Mouse (Mus musculus) c-Kit-positive CD71-negative TER-119-negative erythroid progenitor cells, embryonic 14.5 days (primary cell): ENCODE results near the gene Calcoco1.

Source experiments
- DNase-seq: peaks from one replicate; pipeline ENCODE4 v3.0.0-alpha.2; 2013; ENCODE audit warnings: low read depth

Gene Calcoco1

GRCm38 (mm10) chr15:102721980-102722475 is at the start of gene Calcoco1:
Calcoco1 (minus strand) TSS chr15:102722178.
- peak; percentile 93 for DNase-seq

DNA sequence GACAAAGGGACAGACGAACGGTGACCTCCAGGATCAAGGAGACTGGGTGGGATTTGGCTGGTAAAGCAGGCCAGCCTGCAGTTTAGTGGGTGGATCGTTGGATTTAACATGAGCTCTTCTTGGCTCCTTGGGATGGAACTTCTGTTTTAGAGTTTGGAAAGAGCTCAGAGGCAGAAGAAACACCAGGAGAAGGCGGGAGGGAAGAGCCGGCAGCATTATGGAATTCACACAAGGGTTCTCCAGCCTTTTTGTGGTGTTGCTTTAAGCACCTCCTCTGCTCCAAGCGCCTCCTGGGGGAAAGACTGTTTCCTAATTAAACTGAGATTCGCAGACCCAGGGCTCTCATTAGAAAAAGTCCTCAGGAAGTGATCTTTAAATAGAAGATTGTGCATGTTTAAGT is 48.9 kb upstream of the Calcoco1 start:
- no peak for DNase-seq

GRCm38 (mm10) chr15:102765207-102765606 is 43.2 kb upstream of the Calcoco1 start:
- DNase-seq, result no peak

DNA sequence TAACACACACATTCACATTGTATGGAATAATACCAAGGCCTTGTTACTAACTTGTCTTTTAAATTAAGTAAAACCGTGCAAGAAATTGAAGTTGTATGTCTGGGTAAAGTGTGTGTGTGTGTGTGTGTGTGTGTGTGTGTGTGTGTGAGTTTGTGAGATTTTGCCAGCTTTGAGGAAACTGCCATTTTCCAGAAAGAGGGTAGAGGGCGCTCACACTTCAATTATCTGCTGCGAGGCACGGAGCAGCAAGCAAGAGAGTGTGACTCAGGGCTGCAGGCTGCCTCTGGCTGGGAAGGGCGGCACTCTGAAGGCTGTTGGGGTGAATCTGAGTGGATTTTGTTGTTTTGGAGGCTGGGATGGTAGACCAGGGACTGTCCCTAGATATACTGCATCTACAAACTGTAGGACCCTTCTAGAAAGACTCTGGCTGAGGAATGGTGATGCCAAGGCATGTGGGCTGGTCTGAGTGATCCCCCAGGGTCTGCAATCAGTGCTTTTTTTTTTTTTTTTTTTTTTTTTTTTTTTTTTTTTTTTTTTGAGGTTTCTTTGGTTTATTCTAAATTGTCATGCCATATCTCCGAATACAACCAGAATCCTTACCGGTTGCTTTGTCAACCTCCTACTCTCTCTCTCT is 39.9 kb upstream of the Calcoco1 start:
- DNase-seq, result no peak

DNA sequence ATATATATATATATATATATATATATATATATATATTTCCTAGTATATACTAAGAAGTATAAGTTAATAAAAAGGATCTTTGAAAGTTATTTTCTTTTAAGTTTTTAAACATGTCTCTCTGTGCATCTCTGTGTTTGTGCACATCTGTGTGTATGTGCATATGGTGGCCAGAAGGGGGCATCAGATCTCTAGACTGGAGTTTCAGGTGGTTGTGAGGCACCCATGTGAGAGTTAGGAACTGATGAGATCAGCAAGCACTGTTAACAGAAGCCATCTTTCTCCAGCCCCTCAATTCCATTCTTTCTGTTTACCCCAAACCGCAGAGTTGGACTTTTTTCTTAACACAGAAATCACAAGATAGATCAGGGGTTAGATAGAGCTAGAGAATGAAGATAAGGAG is 35.7 kb upstream of the Calcoco1 start:
- DNase-seq, result no peak

DNA sequence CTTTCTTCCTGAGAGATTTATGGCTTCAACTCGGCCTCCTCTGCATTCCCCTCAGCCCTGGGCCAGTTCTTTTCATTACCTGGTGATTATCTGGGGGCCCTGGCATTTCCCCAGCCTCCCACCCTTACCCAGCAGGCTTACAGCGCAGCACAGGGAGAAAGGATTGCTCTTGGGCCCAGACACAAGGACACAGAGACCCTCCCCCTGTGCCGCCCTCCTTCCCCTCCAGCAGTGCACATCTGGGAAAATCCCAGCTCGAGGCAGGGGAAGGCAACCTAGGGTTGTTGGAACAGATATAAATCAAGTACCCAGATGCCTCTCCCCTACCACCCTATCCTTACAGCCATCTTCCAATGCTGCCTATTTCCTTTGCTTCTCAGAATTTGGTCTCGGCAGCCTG is 33.1 kb upstream of the Calcoco1 start:
- no peak for DNase-seq

DNA sequence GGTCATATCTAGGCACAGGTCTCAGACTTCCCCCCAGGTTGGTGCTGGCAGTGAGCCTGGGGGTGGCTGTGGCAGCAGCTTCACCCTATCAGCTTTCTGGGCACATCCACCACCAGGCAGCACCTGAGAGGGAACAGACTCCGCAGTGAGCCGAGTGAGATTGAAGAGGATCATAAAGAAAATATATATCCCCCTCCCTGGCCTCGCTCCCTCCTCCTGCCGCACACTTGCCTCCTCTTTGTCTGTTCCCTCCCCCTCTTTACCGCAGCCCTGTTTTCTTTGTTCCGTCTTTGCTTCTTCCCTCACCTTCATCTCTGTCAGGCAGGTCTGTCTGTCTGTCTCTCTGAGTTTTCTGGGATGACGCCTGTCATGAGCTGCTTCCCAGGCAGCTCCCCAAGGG is 32.4 kb upstream of the Calcoco1 start:
- DNase-seq, result no peak

GRCm38 (mm10) chr15:102753170-102753569 is 31.2 kb upstream of the Calcoco1 start:
- peak; percentile 61 for DNase-seq

- no peak for DNase-seq
Measured at GRCm38 (mm10) chr15:102752164-102752563, 30.2 kb upstream of the Calcoco1 start.

DNA sequence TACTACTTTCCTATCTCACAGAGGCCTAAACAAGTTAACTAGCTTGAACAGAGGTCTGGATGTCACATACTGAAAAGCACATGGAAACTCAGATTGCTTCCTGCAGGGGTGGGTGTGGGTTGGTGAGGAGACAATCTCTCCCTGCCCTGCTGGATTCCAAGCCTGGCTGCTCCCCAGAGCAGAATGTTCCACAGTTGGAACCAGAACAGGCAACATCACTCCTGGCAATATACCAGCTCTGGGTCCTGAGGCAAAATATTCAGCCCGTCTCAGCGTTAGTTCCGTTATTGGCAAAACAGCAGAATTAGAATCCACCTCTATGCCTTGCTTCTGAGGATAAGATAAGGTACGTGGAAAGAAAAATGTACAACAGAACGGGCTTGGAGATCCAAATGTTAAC is 28.3 kb upstream of the Calcoco1 start:
- DNase-seq, result no peak

DNA sequence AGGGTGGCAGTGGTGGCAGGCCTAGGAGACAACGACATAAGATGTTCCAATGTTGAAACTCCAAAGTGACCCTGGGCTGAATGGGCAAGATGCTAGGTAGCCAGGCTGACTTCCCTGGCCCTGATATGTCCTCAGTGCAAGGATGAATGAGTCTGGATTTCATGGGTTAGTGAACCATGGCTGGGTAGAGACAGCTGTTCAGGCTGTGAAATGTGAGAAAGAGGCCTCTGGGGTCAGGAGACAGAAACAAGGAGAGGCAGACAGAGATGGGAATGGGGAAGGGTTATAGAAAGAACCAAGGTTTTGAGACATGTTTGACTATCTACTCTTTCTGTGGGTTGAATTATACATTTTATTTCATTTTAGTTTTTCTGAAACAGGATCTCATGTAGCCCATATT is 27.1 kb upstream of the Calcoco1 start:
- no peak for DNase-seq

GRCm38 (mm10) chr15:102747853-102748252 is 25.9 kb upstream of the Calcoco1 start:
- no peak for DNase-seq

DNA sequence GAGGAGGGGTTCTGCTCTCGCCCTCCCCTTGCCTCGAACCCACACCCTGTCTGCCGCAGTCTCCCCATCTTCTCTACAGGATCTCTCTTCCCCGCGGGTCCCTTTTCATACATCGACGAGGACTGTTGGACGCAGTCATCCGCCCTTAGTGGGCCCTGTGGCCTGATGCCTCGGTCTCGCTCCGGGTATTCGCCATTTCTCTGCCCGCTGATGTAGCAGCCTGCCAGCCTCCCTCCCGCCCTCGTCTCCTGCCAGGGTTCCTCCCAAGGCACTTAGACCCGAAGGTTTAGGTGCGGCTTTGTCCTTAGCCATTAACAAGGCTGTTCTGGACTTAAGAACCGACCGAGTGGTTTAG is 25.3 kb upstream of the Calcoco1 start:
- DNase-seq, result no peak

DNA sequence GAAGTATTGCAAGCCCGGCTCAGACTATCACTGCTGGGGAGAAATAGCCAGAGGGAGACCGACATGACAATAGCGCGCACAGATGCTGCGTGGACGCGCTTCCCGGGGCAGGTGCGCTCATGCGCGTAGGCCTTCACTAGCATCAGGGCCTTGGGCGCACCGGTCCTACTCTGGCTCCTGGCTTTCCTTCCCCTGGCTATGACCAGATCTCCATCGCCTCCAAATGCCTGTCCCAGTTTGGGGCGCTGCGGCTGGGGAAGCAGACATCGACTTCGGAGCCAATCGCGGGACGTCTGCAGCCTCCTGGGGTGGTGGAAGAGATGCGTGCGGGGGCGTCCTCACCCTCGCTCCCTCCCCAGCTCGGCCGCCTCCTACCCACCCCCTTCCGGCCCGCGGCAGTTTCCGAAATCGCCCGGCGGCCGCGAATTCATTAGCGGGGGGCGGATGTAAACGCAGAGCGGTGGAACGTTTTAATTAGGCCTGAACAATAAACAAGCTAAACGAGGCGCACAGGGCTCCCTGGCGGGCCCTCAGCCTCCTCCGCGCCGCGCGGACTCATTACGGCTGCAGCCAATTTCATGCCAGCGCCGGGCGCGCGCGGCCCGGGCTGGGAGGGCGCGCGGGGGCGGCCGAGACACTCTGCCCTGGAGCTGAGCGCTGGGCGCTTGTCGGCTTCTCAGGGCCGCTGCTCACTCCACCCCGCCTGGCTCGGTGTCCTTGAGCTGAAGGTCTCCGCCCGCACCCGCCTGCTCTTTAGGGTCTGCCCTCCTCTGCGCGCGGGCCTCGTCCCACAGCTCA is 24.7 kb upstream of the Calcoco1 start:
- DNase-seq, result no peak

- no peak for DNase-seq
Measured at GRCm38 (mm10) chr15:102746126-102746487, 24.1 kb upstream of the Calcoco1 start.

DNA sequence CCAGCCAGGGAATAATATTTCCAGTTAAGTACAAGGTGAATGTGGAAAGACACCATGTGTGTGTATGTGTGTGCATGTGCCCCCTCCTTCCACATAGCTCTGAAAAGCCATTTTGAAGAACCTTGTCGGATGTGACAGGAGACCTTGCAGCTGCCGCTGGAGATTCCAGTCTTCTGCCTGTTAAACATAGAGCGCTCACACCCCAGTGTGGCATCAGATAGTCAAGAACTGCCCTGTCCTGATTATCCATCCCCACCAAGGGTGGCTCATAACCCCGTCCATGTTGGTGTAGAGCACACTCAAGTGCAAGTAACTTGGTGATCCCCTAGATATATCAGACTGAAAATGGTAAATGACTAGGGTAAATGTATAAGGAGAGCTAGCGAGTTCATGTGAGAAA is 23.4 kb upstream of the Calcoco1 start:
- DNase-seq, result no peak

GRCm38 (mm10) chr15:102744831-102745230 is 22.9 kb upstream of the Calcoco1 start:
- no peak for DNase-seq

DNA sequence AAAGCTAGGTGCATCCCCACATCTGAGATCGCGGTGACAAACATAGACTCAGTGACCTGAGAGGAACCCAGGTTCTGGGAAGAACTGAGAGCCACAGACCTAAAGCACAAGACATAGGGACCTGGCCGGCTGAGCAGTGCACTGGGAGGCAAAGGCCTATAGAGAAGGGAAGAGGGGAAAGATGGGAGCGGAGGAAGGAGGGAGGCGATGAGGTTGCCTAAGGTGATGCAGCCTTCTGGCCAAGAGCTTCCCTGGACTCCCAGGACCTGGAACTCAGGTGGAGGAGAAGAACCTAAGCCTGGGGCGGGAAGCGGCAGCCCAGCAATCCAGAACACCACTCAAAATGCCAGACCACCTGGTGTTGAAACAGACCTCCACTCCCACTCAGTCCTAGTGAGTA is 22.4 kb upstream of the Calcoco1 start:
- no peak for DNase-seq

DNA sequence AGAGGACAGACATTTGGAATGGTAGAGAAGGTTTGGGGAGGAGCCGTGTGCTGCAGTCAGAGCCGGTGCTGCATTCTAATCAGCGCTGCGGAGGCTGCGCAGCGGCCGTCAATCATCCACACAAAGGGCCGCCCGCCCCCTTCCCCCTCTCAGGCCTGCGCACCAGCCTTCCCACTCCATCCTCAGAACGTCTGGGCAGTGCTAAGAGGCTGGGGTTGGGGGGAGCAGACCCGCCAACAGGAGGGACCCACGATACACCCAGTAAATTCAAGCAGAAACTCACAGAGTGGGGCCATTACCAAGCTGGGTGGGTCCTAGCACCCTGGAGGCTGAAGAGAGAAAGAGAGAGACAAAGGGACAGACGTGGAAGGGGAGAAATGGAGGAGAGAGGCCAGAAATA is 22.0 kb upstream of the Calcoco1 start:
- DNase-seq, result no peak

DNA sequence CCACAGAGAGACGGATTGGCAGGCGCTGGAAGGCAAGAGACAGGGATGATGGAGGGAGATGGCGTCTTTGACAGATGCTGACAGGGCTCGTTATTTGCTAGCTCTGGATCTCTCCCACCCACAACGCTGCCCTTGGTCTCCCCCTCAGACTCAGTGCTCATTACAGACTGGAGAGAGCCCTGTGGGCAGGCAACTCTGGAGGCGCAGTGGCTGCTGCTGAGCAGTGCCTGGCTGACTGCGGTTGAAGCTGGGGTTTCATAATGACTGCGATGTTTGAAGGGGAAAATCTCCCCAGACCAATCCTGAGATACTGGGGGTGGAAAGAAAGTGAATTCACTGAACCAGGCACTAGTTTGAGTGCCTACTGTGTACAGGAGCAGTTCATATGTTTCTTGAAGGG is 21.2 kb upstream of the Calcoco1 start:
- no peak for DNase-seq

DNA sequence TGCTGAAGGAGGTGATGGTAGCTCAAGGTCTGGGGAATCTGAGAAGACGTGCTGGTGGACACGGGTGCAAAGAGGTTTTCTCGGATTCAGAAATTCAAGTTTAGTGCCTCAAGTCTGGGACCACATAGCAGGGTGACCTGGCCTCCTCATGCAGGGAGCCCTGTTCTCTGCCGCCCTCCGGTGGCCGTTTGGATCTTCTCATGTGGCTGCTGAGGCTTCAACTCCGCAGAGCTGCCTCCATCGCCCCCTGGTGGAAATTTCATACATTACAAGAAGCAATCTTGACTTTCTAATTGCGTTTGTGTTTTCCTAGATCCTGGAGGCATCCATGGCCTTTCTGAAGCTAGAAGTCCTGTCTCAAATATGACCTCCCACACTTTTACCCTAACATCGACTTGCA is 20.6 kb upstream of the Calcoco1 start:
- DNase-seq, result peak; percentile 90

- peak; percentile 46 for DNase-seq
Measured at GRCm38 (mm10) chr15:102739520-102740297, 17.7 kb upstream of the Calcoco1 start.

- no peak for DNase-seq
Measured at GRCm38 (mm10) chr15:102738434-102738833, 16.5 kb upstream of the Calcoco1 start.
